Mouse (Mus musculus): ENCODE data around the gene Pnma5. TPM values are rescaled to one million over a fixed set of nuclear protein-coding genes. Genes with fewer than 3 reads are reported as not detected.

Pnma5 gene
- polyA plus RNA-seq, 1 experiment from 2014 or later: not detected

DNA sequence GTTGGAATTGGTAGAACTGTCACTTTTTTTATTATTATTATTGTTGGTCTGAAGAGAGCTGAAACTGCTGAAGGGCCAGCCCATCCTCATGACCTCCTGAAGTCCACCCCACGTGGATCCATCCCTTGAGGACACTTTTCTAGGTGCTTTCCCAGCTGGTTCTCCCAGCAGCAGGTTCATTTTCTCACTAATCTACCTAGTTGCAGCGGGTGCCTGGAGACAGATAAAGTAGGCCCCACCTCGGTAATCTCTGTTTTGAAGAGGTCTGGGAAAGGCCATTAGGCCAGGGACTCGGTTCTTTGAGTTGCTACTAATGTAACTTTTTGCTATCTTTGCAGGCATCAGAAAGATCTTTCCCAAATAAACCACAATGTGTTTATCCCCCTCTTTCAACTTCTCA is 31.2 kb downstream of the Pnma5 start:
- no peaks in the 10 kb centered on the region for H3K36me3 ChIP-seq (replicated peaks; ENCODE audit: insufficient read depth, low read length)
- no peaks in the 10 kb centered on the region for H3K27me3 ChIP-seq (ENCODE audit: insufficient read depth, low read length)
- H3K4me1 ChIP-seq (ENCODE audit: insufficient read depth): no peaks in the 10 kb centered on the region
- no peak for DNase-seq
- WGBS (ENCODE audit: insufficient replicate concordance): 52% methylated on average over 4 of the region's 4 CpGs
- H3K4me3 ChIP-seq (ENCODE audit: low read depth, low read length): no peak overlapping the region
- no peak for ATAC-seq
- H3K9me3 ChIP-seq (ENCODE audit: low read length): no peaks in the 10 kb centered on the region
- H3K27ac ChIP-seq (ENCODE audit: low read depth): no peak overlapping the region
- H3K9ac ChIP-seq (replicated peaks): no peak overlapping the region
- TF ChIP-seq CTCF (IDR thresholded peaks at IDR 0.05; ENCODE audit: low read depth): no peak
- peak; percentile 66; the same call in 1 of the 2 replicates for TF ChIP-seq EP300 (IDR thresholded peaks at IDR 0.05; ENCODE audit: low read depth)
- H3K4me2 ChIP-seq (ENCODE audit: low read depth, low read length): no peak overlapping the region

DNA sequence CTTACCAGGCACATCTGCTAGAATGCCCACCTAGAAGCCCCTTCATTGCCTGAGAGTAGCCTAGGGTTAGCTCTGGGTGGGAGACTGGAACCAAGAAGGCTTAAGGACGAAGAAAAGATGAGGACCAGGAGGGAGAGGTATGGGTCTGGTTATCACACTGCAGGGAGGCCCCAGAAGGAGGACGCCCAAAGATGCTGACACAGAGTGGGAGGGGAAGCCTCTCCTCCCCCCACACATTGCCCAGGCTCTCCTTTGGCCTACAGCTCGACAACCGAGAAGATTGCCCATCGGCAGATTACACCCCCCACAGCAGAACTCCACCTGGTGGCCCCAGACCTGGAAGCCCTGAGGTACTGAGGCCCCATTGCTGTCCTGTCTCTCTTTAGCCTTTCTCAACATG is 33.8 kb downstream of the Pnma5 start:
- WGBS (ENCODE audit: insufficient replicate concordance): 66% methylated on average over 5 of the region's 5 CpGs
- ATAC-seq (no peak), DNase-seq (no peak)
- H3K4me3 ChIP-seq (ENCODE audit: low read depth, low read length): no peak overlapping the region
- no peaks in the 10 kb centered on the region for H3K9me3 ChIP-seq (ENCODE audit: low read length)
- no peak overlapping the region for H3K4me2 ChIP-seq (ENCODE audit: low read depth, low read length)
- H3K27me3 ChIP-seq (ENCODE audit: insufficient read depth, low read length): no peaks in the 10 kb centered on the region
- H3K27ac ChIP-seq (ENCODE audit: low read depth): no peak overlapping the region
- no peak for TF ChIP-seq CTCF (IDR thresholded peaks at IDR 0.05; ENCODE audit: low read depth)
- TF ChIP-seq EP300 (IDR thresholded peaks at IDR 0.05; ENCODE audit: low read depth): no peak
- no peaks in the 10 kb centered on the region for H3K4me1 ChIP-seq (ENCODE audit: insufficient read depth)
- H3K9ac ChIP-seq (replicated peaks): no peak overlapping the region
- H3K36me3 ChIP-seq (replicated peaks; ENCODE audit: insufficient read depth, low read length): no peaks in the 10 kb centered on the region

DNA sequence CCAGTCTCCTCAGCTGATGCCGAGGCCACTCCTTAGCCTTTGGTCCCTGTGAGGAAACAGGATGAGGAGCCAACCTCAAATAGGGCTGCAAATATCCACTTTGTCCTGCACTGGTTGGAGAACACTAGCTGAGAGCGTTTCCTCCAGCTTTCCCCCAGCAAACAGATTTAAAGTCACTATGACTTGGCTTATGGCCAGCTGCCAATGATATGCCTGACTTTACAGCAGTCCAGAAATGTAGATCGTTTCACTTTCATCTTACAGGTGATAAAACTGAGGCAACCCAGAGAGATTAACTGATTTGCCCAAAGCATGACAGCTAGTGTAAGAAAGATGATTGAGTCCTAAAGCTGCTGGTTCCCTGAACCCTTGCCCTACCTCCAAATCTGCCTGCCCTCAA is 41.4 kb downstream of the Pnma5 start:
- Histone ChIP-seq H3K4me3 (ENCODE audit: low read depth, low read length) (no peak overlapping the region), H3K27me3 (ENCODE audit: insufficient read depth, low read length) (no peaks in the 10 kb centered on the region), H3K4me2 (ENCODE audit: low read depth, low read length) (no peak overlapping the region), H3K4me1 (ENCODE audit: insufficient read depth) (no peaks in the 10 kb centered on the region), H3K36me3 (replicated peaks; ENCODE audit: insufficient read depth, low read length) (no peaks in the 10 kb centered on the region), H3K9me3 (ENCODE audit: low read length) (no peaks in the 10 kb centered on the region), H3K9ac (replicated peaks) (no peak overlapping the region), H3K27ac (ENCODE audit: low read depth) (no peak overlapping the region)
- DNase-seq (no peak), ATAC-seq (no peak)
- WGBS (ENCODE audit: insufficient replicate concordance): 63% methylated on average over 3 of the region's 3 CpGs
- TF ChIP-seq EP300 (IDR thresholded peaks at IDR 0.05; ENCODE audit: low read depth): no peak
- no peak for TF ChIP-seq CTCF (IDR thresholded peaks at IDR 0.05; ENCODE audit: low read depth)

DNA sequence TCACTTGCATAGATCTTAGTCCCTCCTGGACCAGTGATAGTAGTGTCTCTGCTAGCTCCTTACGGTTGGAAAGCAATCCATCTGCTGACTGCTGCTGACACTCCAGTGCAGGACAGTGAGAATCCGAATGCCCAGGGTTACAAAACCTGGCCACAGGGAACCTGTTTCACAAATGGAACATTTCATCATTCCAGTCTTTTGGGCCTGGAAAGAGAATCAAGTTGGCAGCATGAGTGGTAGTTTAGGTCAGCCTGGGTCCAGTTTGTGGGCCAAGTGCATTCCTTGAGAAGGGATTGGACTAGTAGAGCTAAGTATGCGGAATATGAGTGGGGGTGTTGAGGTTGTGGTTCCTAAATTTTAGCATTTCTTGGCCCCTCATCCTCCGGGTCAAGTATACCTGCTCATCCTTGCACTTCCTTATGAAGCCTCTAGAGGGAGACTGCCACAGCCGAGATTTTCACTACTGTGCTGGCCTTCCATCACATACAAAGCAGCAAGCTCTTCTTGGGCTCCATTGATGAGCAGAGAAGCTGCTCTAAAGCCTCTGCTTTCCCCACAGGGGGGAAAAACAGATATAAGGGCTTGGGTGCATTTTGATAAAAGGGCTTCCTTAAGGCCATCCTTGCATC is 44.5 kb downstream of the Pnma5 start:
- H3K9ac ChIP-seq (replicated peaks): no peak overlapping the region
- no peaks in the 10 kb centered on the region for H3K4me1 ChIP-seq (ENCODE audit: insufficient read depth)
- no peak overlapping the region for H3K27ac ChIP-seq (ENCODE audit: low read depth)
- no peak for ATAC-seq
- no peaks in the 10 kb centered on the region for H3K9me3 ChIP-seq (ENCODE audit: low read length)
- TF ChIP-seq CTCF (IDR thresholded peaks at IDR 0.05; ENCODE audit: low read depth): peak; percentile 61
- TF ChIP-seq EP300 (IDR thresholded peaks at IDR 0.05; ENCODE audit: low read depth): no peak
- H3K4me2 ChIP-seq (ENCODE audit: low read depth, low read length): no peak overlapping the region
- no peaks in the 10 kb centered on the region for H3K36me3 ChIP-seq (replicated peaks; ENCODE audit: insufficient read depth, low read length)
- H3K27me3 ChIP-seq (ENCODE audit: insufficient read depth, low read length): peaks cover 6% of the 10 kb centered on the region; the same call in 1 of the 2 replicates
- no peak for DNase-seq
- H3K4me3 ChIP-seq (ENCODE audit: low read depth, low read length): no peak overlapping the region
- 47% methylated on average over 5 of the region's 5 CpGs for WGBS (ENCODE audit: insufficient replicate concordance)

DNA sequence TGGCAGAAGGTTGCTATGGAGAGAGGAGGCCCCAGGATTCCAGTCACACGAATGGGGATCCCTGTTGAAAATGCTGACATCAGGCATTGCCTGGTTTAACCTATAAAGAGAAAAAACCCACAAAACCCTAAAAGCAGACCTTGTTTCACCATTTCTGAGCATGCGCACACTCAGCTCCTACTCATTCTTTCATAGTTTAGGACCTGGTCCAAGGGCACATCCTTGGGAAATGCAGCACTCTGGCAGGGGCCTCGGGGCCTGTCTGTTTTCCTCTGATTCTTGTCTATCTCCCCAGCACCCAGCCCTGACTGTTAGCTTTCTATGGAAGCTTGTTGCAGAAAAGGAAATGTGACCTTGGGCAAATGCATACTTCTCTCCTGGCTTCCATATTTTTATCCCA is 46.3 kb downstream of the Pnma5 start:
- WGBS (ENCODE audit: insufficient replicate concordance): 67% methylated on average over 3 of the region's 3 CpGs
- no peaks in the 10 kb centered on the region for H3K9me3 ChIP-seq (ENCODE audit: low read length)
- H3K36me3 ChIP-seq (replicated peaks; ENCODE audit: insufficient read depth, low read length): no peaks in the 10 kb centered on the region
- TF ChIP-seq CTCF (IDR thresholded peaks at IDR 0.05; ENCODE audit: low read depth) (no peak), EP300 (IDR thresholded peaks at IDR 0.05; ENCODE audit: low read depth) (no peak)
- H3K9ac ChIP-seq (replicated peaks): no peak overlapping the region
- H3K4me3 ChIP-seq (ENCODE audit: low read depth, low read length): no peak overlapping the region
- H3K4me1 ChIP-seq (ENCODE audit: insufficient read depth): no peaks in the 10 kb centered on the region
- no peak overlapping the region for H3K4me2 ChIP-seq (ENCODE audit: low read depth, low read length)
- no peak overlapping the region for H3K27ac ChIP-seq (ENCODE audit: low read depth)
- H3K27me3 ChIP-seq (ENCODE audit: insufficient read depth, low read length): peaks cover 15% of the 10 kb centered on the region; the same call in 1 of the 2 replicates
- ATAC-seq: no peak
- no peak for DNase-seq

DNA sequence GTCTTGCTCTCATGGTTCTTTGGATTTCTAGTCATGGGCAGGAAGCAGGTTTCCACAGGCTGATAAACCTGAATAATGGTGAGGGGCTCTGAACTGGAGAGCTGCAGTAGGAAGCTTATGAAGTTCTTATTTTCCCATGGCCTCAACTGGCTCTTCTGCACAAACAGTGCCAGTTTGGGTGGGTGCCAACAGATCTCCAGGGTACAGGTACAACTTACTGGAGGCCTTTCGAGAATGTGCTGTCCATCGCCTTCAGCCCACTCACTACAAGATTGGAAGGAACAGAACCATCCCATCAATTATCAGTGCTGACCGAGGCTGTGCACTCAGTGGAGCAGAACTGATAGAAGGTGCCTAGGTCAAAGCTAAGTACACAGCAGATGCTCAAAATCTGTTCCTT is 48.5 kb downstream of the Pnma5 start:
- Histone ChIP-seq H3K36me3 (replicated peaks; ENCODE audit: insufficient read depth, low read length) (no peaks in the 10 kb centered on the region), H3K27me3 (ENCODE audit: insufficient read depth, low read length) (peaks cover 15% of the 10 kb centered on the region; the same call in 1 of the 2 replicates), H3K4me3 (ENCODE audit: low read depth, low read length) (no peak overlapping the region), H3K4me1 (ENCODE audit: insufficient read depth) (no peaks in the 10 kb centered on the region), H3K27ac (ENCODE audit: low read depth) (no peak overlapping the region), H3K4me2 (ENCODE audit: low read depth, low read length) (no peak overlapping the region), H3K9ac (replicated peaks) (no peak overlapping the region), H3K9me3 (ENCODE audit: low read length) (no peaks in the 10 kb centered on the region)
- DNase-seq (no peak), ATAC-seq (no peak)
- TF ChIP-seq EP300 (IDR thresholded peaks at IDR 0.05; ENCODE audit: low read depth): no peak
- TF ChIP-seq CTCF (IDR thresholded peaks at IDR 0.05; ENCODE audit: low read depth): no peak
- WGBS (ENCODE audit: insufficient replicate concordance): 69% methylated on average over 3 of the region's 3 CpGs
